Mouse (Mus musculus) layer of hippocampus, adult 9-11 months (tissue): ENCODE data around the gene Ly6g6e.

ENCODE experiments used
- DNase-seq: peaks from one replicate; pipeline ENCODE4 v3.0.0; 2022

Gene Ly6g6e

GRCm38 (mm10) chr17:35077786-35078233 lies 1.1 kb downstream of the Ly6g6e start, which contains the start of gene Ly6g6d:
Gene Ly6g6d (minus strand): TSS chr17:35078065.
- DNase-seq = peak; percentile 56

DNA sequence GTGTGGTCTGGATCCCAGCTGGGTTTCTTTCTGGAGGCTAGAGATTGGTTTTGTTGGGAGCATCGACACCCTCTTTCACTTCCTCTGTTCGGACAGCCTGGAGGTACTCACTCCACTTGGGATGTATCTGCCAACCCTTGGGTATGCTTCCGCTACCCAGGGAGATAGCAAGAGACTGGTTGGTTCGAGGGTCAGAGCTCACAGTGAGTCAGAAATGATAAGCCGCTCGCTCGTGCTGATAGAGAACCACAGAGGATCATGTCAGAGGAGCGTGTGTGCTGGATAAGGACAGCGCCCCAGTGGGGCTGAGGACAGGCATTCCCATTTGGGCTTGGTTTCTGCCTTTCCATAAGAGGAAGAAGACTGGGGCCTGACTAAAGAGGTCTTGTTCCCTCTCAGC lies 3.1 kb downstream of the Ly6g6e start:
- DNase-seq = no peak

GRCm38 (mm10) chr17:35080248-35080647 lies 3.5 kb downstream of the Ly6g6e start:
- DNase-seq = no peak

GRCm38 (mm10) chr17:35080710-35081109 lies 4.0 kb downstream of the Ly6g6e start:
- DNase-seq = no peak

DNA sequence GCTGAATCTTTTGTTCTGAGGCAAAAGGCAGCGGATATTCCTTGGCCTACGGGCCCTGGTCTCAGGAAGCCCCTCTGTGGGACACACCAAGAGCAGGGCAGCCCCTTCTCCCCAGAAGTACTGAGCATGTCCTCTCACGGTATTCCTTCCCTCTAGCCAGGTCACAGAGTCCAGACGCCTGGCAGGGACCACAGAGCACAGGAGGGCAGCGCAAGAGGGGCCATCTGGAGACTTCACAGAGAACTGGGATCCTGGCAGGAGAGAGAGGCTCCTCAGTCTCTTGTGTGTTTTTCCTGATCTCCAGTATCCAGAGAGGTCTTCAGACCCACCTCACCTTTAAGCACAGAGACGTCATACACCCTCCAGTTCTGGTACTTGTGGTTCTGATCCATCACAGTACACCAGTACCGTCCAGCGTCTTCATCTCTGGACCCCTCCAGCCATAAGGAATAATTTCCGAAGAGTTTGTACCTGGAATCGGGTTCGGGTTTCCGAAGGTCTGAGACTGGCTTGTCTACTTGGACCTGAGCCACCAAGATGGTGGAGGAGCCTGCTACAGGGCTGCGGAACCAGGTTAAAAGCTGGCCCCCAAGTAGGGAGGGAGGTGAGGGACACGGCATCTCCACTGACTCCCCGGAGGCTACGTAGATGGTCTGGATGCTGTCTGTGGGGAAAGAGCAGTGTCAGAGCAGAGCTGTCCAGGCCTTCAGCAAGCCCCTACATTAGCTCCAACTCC lies 6.3 kb downstream of the Ly6g6e start:
- DNase-seq = no peak

GRCm38 (mm10) chr17:35083929-35084497 lies 7.3 kb downstream of the Ly6g6e start:
- no peak for DNase-seq

- DNase-seq = no peak
These were observed 8.6 kb downstream of the Ly6g6e start, which contains the start of gene Ly6g6f for GRCm38 (mm10) chr17:35085208-35085865. Gene Ly6g6f (minus strand): TSS chr17:35085610.

DNA sequence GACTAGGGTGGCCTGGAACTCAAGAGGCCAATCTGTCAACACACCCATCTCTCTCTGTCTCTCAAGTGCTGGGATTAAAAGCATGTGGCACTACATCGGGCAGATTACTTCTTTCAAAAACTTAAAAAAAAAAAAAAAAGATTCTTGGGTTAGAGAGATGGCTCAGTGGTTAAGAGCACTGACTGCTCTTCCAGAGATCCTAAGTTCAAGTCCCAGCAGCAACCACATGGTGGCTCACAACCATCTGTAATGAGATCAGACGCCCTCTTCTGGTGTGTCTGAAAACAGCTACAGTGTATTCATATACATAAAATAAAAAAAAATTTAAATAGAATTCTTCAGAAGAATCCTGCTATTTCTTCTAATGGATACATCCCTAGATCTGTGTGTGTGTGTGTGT lies 11.4 kb downstream of the Ly6g6e start:
- no peak for DNase-seq

DNA sequence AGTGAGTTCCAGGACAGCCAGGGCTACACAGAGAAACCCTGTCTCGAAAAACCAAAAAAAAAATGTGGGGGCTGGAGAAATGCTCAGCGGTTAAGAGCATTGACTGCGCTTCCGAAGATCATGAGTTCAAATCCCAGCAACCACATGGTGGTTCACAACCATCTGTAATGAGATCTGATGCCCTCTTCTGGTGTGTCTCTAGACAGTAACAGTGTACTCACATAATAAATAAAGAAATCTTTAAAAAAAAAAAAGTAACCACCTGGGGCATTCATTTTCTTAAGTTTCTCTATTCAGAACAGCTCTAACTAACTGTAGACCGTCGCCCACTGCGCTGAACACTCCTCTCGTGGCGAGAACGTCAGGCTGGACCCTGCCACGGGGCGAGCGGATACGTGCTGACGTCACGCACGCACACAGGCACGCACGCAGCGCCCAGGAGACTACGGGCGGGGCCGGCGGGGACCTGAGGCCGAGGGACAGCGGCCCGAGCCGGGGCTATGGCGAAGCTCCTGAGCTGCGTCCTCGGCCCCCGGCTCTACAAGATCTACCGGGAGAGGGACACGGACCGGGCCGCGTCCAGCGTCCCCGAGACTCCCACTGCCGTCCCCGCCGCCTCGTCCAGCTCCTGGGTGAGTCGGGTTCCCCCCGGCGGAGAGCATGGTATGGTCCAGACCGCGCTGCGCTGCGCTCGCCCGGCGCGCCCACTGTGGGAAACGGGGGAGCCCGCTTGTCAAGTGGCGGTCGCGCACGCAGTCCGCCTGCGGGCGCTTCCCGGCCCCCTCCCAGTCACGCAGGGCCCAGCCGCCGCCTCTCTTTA lies 12.3 kb downstream of the Ly6g6e start, which contains the start of gene Abhd16a:
Gene Abhd16a, plus strand, starts transcription at position 439 of the 820 bp plus-strand sequence.
- DNase-seq = peak; percentile 95

GRCm38 (mm10) chr17:35090166-35090932 lies 13.6 kb downstream of the Ly6g6e start:
- no peak for DNase-seq

DNA sequence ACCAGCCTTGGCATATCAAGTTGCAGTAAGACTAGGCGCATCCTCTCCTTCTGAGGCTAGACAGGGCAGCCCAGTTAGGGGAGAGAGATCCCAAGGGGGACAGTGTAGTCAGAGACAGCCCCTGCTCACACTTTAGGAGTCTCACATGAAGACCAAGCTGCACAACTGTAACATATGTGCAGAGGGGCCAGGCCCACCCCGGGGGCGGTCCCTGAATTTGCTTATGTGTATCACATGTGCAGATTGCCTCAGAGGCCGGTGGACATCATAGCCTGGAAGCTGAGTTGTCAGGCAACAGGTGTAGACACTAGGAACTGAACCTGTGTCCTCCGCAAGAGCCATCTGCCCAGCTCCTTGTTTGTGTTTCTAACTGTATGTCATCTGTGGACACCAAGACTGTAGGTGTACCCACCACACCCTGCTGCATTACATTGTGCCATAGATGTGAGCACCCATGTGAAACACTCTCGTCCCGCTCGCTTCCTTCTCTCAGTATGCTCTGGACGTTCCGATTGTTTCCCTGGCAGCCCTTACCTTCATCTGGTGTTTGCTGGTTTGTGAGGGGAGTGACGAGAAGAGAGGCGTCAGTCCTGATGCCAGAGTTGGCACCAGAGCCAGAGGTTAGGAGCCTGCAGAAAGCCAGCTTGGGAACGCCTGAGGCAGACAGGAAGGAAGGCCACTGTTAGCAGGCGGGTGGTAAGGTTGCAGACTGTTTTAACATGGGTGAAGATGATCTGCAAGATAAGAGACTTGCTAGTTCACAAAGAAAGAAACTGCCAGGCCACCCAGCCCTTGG lies 15.9 kb downstream of the Ly6g6e start:
- DNase-seq = no peak

- no peak for DNase-seq
These were observed 18.0 kb downstream of the Ly6g6e start for GRCm38 (mm10) chr17:35094475-35095365.

DNA sequence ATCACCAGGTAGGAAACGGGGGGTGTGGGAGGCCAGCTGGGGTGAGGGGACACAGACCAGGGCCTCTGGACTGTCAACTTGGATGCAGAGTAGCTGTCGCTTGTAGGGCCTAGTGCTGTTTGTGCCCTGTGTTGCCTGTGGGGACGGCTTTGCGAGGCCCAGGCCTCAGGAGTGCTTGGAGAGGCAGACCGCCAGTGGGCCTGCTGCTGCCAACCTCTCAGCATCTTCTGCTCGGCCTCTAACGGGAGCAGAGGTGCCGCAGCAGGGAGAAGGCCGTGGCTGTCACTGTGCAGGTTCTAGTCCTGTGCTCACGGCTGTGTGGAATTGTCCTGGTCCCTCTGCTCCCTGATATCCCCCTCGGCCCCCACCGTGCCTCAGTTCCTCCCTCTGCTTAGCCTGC lies 19.9 kb downstream of the Ly6g6e start:
- no peak for DNase-seq

DNA sequence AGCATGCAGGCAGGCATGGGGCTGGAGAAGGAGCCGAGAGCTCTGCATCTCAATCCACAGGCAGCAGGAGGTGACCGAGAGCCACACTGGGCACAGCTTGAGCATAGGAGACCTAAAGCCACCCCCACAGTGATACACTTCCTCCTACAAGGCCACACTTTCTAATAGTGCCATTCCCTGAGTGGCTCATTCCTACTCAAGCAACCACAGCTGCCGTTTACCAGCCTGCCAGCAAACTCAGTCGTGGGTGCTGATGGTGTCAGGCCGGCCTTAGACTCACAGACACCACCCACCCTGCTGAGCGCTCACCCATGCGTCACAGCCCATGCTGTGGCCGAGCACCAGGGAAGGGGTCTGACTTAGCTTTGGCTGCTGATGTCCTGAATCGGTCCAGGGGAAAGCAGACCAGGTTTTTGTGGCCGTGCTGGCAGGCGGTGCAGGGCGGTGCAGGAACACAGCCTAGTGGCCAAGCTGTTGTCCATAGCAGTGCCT lies 20.5 kb downstream of the Ly6g6e start:
- DNase-seq = peak; percentile 61

DNA sequence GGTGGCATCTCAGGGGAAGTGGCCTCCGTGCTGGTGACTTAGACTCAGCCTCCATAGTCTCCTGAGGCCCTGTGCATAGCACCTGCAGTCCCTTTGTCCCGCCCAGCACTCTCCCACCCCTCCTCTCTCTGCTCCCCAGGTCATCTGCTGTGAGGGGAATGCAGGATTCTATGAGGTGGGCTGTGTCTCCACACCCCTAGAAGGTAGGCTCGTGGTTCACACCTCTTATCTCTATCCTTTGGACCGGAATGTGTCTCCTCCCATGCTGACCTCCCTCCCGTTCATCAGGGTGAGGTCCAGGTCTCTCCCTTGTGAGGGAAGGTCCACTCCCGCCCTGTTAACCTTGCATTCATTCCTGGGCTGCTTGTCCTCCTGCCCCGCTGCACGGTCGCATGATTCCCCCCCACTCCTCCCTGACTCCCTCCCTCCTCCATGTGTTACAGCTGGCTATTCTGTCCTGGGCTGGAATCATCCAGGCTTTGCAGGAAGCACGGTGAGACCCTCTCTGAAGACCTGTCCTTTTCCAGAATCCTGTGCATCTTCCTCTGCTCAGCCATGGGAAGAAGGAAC lies 23.6 kb downstream of the Ly6g6e start:
- DNase-seq = no peak

DNA sequence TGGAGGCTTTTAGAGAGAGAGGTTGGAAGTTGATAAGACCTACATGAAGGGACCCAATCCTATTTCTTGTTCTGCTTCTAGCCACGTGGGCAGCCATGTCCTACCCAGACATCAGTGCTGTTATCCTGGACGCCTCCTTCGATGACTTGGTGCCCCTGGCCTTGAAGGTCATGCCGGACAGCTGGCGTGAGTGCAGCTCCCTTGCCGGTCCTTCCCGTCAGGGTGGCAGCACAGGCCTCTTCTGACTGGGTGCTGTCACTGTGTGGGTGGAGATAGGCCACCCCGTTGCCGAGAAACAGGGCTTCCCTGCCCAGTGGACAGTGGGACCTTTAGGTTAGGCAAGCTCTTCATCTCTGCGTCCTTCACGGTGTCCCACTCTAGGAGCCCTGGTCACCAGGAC lies 24.5 kb downstream of the Ly6g6e start:
- no peak for DNase-seq

GRCm38 (mm10) chr17:35102299-35102698 lies 25.6 kb downstream of the Ly6g6e start:
- DNase-seq = no peak

- no peak for DNase-seq
These were observed 26.6 kb downstream of the Ly6g6e start for GRCm38 (mm10) chr17:35103221-35103690.

DNA sequence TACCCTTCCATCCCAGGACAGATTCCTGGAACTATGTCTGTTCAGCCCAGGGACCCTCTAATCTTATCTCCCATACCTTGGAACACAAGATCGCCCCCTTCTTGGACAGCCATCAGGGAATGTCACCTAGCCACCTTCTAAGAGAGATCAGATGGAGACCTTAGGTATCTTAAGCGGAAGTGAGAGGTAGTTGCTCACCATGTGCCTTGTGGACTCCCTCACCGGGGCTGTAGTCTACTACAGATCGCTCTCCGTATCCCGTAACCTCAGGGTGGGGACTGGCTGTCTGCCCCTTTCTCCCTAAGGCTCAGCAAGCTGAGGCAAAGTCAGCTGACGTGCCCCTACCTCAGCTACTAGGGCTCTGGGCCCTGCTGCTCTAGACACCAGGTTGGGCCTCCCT lies 27.4 kb downstream of the Ly6g6e start:
- DNase-seq = no peak

DNA sequence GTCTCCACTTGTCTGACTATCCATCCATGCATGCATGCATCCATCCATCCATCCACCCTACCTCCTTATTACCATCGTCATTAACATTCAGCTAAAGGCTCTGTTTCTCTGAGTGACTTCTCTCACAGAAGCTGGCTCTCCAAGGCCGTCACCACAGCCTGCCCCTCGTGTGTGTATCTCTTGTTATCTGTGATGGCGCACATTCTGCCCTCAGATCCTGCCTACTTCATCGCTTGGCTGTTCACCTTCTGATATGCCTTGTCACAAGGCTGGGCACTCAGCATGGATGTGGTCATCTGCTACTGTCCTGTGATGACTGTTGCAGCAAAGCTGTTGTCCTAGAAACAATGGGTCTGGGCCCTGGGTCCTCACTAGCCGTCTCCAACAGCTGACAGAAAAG lies 28.1 kb downstream of the Ly6g6e start:
- no peak for DNase-seq
